Mouse (Mus musculus): ENCODE data around the gene Gm9639.
"Not testable (repeated sequence)": the region's sequence is repeated elsewhere in the genome, so short reads cannot be mapped to it uniquely, and the experiment has no call there.

Gm9639 gene

DNA sequence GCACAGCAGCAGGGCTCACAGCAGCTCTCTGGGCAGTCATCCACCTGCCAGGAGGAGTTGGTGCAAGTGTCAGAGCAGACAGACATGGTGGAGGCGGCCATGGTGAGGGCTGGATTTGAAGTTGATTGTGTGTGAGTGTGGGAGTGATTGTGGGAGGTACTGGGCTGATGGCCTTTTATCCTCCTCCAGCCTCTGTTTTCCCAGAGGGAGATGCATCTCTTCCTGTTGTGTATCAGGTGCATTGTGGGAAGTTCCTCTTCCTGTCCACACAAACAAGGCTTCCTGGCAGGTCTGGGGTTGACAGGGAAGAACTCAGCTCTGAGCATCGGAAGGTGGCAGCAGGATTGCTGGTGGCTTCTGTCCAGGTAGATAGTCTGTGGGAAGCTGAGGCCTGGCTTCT is at the start of gene Gm9639:
TSS of gene Gm9639 (minus strand) at position 101 of the 400 bp plus-strand sequence.
- DNase-seq (ENCODE audit: low spot score in 2 of 2), result no peak

DNA sequence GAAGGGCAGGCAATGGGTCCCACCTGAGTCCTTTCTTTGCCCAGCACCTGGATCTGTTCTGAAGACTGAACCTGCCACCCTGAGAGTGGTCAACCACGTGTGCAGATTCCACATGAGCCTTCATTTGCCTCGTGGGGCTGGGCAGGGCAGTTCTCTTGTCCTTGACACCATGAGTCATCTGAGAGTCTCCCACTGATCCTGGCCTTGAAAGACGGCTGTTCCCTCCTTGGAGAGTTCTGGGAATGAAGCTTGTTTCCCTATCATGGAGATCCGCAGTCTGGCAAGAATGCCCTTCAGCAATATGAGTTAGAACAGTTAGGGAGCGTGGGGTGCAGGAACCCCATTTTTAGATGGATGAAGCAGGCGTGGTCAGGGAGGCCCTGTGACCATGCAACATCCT is 44.1 kb upstream of the Gm9639 start:
- no peak for DNase-seq (ENCODE audit: low spot score in 2 of 2)

DNA sequence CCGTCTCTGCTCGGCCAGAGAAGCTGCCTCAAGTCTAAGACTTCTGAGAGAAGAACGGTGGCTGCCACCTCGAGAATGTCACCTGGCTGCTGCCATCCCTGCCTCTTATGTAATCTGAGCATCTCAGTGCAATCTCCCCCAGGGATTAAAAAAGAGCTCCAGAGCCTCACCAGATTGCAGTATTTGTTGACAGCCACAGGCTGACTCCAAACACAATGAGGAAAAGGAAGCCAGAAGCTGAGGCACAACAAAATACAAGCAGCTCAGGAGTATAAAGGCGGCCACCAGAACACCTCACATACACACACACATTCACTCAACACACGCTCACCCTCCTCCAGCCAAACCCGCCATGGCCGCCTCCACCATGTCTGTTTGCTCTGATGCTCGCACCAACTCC is 40.8 kb upstream of the Gm9639 start, which contains the start of gene Krtap10-10:
TSS of gene Krtap10-10 (plus strand) at position 301 of the 400 bp plus-strand sequence.
- DNase-seq (ENCODE audit: low spot score in 2 of 2), result no peak

DNA sequence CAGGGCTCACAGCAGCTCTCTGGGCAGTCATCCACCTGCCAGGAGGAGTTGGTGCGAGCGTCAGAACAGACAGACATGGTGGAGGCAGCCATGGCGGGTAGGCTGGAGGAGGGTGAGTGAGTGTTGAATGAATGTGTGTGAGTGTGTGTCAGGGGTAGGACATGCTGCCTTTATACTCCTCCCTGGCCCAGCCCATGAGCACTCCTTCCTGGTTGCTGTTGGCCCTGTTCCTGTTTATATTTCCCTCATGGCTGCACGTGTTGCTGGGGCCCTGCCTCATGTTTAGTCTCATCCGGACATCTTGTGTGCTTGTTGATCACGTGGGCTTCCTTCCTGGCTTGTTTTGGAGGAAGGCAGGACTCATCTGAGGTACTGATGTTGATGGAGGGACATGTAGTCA is 32.1 kb upstream of the Gm9639 start, which contains the start of gene Krtap10-4:
TSS of gene Krtap10-4 (minus strand) at position 145 of the 400 bp plus-strand sequence.
- DNase-seq (ENCODE audit: low spot score in 2 of 2), result no peak

DNA sequence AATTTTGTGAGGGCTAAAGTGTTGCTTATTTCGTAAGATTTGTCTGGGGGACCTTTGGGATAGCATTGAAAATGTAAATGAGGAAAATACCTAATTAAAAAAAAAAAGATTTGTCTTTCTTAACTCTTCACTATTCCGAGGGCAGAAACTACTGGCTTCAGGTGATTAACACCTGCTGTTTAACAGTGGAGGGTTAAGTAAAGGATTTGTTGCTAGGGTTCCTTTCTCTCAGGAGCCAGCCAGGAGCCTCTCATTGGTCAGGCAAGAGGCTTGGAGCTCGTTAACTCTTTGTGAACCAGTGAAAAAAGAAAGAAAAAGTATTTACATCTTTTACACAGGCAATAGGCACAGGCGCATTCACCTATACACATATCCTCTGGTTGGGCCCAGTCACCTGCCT is 24.3 kb upstream of the Gm9639 start:
- DNase-seq (ENCODE audit: low spot score in 2 of 2), result no peak

DNA sequence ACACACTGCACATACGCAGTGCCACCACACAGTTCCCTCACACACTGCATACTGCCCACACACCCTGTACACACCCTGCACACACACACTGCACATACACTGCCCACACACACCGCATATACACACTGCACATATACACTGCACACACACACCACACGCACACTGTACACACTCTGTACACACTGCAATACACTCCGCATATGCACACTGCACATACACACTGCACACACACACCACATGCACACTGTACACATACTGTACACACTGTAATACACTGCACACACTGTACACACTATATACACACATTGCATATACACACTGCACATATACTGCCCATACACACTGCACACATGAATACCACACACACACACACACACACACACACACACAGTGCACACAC is 23.6 kb upstream of the Gm9639 start:
- no peak for DNase-seq (ENCODE audit: low spot score in 2 of 2)

DNA sequence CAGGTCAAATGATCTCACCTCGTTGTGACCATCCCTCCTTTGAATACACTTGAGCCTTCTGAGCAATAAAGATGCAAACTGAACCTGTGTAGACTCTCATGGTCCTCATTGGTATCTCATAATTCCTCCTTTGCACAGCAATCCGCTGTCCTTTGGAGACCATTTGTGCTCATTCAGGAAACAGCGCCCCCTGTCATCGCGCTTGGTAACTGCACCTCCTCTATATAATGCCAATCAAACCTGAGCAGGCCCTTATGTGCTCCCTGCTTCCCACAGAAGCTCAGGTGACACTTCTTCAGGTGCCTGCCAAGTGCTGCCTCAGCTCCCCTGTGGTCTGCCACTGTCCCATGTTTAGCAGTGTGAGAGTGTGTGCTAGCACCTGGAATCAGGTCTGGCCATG is 20.6 kb upstream of the Gm9639 start:
- no peak for DNase-seq (ENCODE audit: low spot score in 2 of 2)

DNA sequence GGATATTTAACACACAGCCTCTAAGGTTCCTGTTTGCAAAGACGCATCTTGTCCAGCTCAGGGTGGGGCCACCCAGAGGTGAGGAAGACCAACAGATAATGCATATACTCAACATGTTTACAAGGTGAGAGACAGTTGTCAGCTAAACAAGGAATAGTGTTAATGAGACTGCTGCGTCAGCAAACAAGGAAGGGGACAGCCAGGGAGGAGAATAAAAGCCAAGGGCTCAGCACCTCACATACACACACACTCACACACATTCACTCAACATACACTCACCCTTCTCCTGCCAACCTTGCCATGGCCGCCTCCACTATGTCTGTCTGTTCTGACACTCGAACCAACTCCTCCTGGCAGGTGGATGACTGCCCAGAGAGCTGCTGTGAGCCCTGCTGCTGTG is 19.5 kb upstream of the Gm9639 start, which contains the start of gene Gm2696:
TSS of gene Gm2696 (plus strand) at position 301 of the 400 bp plus-strand sequence.
- DNase-seq (ENCODE audit: low spot score in 2 of 2), result no peak

DNA sequence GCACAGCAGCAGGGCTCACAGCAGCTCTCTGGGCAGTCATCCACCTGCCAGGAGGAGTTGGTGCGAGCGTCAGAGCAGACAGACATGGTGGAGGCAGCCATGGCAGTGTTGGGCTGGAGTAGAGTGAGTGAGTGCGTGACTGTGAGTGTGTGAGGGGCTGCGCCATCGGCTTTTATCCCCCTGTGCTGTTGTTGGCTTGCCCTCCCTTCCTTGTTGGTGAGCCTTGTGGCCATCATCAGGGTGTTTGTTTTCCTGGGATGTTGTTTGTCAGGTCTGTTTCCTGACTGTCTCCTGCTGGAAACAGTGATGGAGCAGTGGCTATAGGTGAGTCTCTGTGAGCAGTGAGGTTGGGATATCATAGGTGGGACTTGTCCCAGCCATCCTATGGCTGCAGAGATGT is 16.9 kb upstream of the Gm9639 start, which contains the start of gene Gm9507:
TSS of gene Gm9507 (minus strand) at position 101 of the 400 bp plus-strand sequence.
- peak in 1 of 2 experiments; percentile 2 for DNase-seq (ENCODE audit: low spot score in 2 of 2)

DNA sequence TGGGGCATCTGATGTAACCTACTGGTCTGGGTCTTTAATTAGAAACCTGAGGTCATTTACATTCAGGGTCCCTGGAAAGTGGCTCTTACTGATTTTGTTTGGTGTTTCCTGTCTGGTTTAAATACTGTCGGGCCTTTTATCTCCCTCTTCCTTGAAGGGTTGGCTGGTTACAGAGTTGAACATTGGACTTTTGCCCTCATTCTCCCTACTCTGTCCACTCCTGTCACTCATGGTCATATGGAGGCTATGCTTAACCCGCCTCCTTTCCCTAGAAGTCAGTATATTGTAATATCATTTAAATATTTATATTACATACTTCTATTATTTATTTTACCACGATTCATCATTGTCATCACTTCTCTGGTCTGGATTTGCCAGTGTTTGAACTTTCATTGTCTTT is 9.2 kb upstream of the Gm9639 start:
- DNase-seq (ENCODE audit: low spot score in 2 of 2), result no peak

DNA sequence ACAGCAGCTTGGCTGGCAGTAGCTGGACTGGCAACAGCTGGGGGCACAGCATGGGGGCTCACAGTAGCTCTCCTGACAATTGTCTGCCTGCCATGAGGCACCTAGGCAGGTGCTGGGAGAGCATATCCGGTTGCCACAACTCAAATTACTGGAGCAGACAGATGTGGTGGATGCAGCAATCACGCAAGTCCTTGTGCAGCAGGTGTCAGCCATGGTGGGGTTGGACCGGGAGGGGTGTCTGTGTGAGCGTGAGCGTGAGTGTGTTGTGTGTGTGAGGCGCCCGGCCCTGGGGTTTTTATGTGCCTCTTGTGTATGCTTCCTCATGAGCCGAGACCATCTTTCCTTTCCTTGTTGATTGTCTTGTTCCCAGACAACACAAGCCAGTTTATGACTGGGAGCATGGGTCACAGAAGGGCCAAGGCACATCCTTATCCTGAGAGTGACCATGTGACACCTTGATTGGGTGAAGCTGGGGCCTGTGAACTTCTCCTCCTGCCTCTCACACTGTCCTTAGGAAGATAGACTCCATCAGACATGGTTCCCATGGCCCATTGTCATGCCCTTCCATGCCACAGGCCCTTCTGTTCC is 4.1 kb upstream of the Gm9639 start, which contains the start of gene Gm19668:
TSS of gene Gm19668 (minus strand) at position 213 of the 588 bp plus-strand sequence.
- no peak for DNase-seq (ENCODE audit: low spot score in 2 of 2)

DNA sequence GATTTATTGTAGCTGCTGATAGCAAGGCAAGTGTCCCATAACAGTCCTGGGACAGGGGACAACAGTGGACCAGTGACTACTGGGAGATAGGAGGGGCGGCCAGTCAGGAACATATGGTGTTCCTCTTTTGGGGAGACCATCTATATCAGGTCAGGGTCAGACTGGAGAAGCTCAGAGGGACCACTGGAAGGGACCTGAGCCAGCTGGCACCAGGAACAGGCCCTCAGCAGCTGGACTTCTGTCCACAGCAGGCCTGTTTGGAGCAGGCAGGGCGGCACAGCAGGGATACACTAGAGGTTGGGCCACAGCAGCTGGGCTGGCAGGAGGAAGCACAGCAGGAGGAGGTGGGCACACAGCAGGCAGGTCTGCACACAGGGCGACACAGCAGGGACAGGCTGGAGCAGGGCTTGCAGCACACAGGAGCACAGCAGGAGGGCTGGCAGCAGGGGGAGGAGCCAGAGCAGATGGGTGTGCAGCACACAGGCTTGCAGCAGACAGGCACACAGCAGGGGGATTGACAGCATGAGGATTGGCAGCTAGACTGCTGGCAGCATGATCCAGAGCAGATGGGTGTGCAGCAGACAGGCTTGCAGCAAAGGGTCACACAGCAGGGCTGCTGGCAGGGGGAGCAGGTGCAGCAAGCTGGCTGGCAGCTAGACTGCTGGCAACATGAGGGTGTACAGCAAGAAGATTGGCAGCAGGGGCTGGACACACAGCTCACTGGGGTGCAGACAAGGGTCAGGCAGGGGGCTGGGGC is 3.5 kb upstream of the Gm9639 start:
- not testable (repeated sequence) for DNase-seq (ENCODE audit: low spot score in 2 of 2)

DNA sequence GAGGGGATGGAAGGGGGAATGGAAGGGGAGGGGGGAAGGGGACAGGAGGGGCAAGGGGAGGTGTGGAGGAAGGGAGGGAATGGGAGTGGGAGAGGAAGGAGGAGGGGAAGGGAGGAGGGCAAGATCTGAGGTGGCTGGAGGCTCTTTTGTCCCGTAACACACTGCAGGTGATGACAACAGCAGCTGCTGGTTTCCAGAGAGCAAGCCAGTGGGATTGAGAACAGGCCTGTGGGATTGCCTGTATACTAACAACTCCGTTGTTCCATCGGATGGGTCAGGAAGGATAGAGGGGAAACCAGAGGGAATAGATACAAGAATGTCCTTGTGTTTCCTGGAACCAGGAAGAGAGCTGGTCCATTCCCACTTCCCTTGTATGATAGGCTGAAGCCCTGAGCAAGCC is 2.8 kb upstream of the Gm9639 start:
- no peak for DNase-seq (ENCODE audit: low spot score in 2 of 2)

DNA sequence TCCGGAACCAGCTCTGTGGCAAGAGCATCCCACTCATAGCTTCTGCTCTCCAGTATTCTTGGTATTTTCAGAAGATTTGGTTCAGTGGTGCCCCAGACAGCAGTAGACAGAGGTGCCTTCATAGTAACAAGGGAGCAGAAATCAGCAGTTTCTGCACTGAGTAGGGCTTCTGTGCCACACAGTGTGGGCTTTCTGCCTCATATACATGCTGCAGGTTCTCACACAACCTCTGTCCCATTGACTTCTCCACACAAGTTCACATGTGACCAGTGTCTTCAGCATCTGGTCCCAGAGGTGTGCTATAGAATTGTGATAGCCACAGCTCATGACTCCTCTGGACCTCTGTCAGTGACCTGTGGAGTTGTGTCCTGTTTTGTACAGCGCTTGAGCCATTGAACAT is 6.3 kb downstream of the Gm9639 start:
- DNase-seq (ENCODE audit: low spot score in 2 of 2), result no peak

DNA sequence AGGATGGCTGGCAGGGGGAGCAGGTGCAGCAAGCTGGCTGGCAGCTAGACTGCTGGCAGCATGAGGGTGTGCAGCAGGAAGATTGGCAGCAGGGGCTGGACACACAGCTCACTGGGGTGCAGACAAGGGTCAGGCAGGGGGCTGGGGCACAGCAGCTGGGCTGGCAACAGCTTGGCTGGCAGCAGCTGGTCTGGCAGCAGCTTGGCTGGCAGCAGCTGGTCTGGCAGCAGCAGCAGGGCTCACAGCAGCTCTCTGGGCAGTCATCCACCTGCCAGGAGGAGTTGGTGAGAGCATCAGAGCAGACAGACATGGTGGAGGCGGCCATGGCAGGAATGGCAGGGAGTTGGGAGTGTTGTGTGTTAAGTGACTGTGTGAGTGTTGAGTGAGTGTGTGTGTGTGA is 7.0 kb downstream of the Gm9639 start, which contains the start of gene Gm7137:
TSS of gene Gm7137 (minus strand) at position 325 of the 400 bp plus-strand sequence.
- peak in 1 of 2 experiments; percentile 16 for DNase-seq (ENCODE audit: low spot score in 2 of 2)

DNA sequence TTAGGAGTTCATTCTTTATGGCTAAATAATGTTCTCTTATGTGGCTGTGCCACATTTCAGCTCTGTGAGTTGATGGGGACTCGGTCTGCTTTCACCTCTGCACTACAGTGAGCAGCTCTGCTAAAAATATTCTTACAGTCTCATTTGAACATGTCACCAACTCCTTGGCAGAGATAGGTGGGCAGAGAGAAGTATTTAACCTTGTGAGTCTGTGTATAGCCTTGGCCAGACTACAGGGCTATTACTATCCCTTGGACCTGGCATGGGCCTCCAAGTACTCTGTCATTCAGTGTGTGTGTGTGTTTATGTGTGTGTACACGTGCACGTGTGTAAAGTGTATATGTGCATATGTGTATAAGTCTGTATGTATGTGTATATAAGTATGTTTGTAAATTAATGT is 11.5 kb downstream of the Gm9639 start:
- not testable (repeated sequence) for DNase-seq (ENCODE audit: low spot score in 2 of 2)

DNA sequence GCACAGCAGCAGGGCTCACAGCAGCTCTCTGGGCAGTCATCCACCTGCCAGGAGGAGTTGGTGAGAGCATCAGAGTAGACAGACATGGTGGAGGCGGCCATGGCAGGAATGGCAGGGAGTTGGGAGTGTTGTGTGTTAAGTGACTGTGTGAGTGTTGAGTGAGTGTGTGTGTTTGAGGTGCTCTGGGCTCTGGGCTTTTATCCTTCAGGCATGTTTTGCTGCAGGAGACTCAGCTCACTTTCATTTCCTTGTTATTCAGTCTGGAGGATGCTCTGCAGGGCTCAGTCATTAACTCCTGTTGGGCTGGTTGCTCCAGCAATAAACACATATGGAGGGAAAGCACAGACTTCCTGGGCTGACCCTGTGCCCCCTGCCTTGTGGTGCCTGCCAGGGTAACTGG is 12.4 kb downstream of the Gm9639 start, which contains the start of gene Gm3250:
TSS of gene Gm3250 (minus strand) at position 101 of the 400 bp plus-strand sequence.
- not testable (repeated sequence) for DNase-seq (ENCODE audit: low spot score in 2 of 2)

DNA sequence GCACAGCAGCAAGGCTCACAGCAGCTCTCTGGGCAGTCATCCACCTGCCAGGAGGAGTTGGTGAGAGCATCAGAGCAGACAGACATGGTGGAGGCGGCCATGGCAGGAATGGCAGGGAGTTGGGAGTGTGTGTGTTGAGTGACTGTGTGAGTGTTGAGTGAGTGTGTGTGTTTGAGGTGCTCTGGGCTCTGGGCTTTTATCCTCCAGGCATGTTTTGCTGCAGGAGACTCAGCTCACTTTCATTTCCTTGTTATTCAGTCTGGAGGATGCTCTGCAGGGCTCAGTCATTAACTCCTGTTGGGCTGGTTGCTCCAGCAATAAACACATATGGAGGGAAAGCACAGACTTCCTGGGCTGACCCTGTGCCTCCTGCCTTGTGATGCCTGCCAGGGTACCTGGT is 18.0 kb downstream of the Gm9639 start, which contains the start of gene Gm7138:
TSS of gene Gm7138 (minus strand) at position 101 of the 400 bp plus-strand sequence.
- not testable (repeated sequence) for DNase-seq (ENCODE audit: low spot score in 2 of 2)

DNA sequence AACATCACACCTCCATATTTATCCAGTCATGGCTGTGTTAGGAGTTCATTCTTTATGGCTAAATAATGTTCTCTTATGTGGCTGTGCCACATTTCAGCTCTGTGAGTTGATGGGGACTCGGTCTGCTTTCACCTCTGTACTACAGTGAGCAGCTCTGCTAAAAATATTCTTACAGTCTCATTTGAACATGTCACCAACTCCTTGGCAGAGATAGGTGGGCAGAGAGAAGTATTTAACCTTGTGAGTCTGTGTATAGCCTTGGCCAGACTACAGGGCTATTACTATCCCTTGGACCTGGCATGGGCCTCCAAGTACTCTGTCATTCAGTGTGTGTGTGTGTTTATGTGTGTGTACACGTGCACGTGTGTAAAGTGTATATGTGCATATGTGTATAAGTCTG is 22.7 kb downstream of the Gm9639 start:
- not testable (repeated sequence) for DNase-seq (ENCODE audit: low spot score in 2 of 2)

DNA sequence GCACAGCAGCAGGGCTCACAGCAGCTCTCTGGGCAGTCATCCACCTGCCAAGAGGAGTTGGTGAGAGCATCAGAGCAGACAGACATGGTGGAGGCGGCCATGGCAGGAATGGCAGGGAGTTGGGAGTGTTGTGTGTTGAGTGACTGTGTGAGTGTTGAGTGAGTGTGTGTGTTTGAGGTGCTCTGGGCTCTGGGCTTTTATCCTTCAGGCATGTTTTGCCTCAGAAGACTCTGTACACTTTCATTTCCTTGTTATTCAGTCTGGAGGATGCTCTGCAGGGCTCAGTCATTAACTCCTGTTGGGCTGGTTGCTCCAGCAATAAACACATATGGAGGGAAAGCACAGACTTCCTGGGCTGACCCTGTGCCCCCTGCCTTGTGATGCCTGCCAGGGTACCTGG is 23.7 kb downstream of the Gm9639 start, which contains the start of gene Gm3238:
TSS of gene Gm3238 (minus strand) at position 101 of the 400 bp plus-strand sequence.
- DNase-seq (ENCODE audit: low spot score in 2 of 2), result not testable (repeated sequence)

DNA sequence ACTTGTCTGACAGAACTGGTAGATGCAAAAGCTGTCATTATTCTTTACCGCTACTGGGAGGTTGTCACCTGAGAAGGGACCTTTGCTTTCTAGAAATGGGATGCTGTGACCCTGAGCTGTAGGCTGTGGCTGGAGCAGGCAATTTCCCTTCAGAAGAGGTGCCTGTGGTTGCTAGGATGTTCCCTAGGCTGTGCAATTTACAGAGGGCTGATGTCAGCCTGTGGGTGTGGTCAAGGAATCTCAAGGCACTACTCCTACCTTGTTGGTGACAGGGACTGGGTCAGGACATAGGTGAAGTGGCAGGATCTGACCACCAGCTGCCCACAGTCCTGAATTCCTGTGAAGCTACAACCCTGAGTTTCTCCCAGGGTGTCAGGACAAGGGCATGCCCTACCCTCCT is 25.1 kb downstream of the Gm9639 start:
- DNase-seq (ENCODE audit: low spot score in 2 of 2), result no peak

DNA sequence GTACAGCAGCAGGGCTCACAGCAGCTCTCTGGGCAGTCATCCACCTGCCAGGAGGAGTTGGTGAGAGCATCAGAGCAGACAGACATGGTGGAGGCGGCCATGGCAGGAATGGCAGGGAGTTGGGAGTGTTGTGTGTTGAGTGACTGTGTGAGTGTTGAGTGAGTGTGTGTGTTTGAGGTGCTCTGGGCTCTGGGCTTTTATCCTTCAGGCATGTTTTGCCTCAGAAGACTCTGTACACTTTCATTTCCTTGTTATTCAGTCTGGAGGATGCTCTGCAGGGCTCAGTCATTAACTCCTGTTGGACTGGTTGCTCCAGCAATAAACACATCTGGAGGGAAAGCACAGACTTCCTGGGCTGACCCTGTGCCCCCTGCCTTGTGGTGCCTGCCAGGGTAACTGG is 35.3 kb downstream of the Gm9639 start, which contains the start of gene Gm3233:
TSS of gene Gm3233 (minus strand) at position 101 of the 400 bp plus-strand sequence.
- not testable (repeated sequence) for DNase-seq (ENCODE audit: low spot score in 2 of 2)

Data from cerebellum, postnatal 4 days (tissue).